Mouse (Mus musculus) embryonic facial prominence, embryonic 12.5 days (tissue): Measurements from ENCODE around the gene Cspg4. TPM values are rescaled to one million over a fixed set of nuclear protein-coding genes. Genes with fewer than 3 reads are reported as not detected.
A peak's percentile ranks its signal among the peaks of the same experiment; 100 is the strongest.
"Not testable (repeated sequence)": the region's sequence is repeated elsewhere in the genome, so short reads cannot be mapped to it uniquely, and the experiment has no call there.

Experiments used
- ATAC-seq: fragments of 200-750 bp; cut with Nextera tagmentation; 2 replicates; pipeline ENCODE4 v1.8.0; 2017; ENCODE audit not compliant: insufficient number of reproducible peaks, insufficient read depth, low FRiP score, low TSS enrichment
- H3K27ac ChIP-seq: fragments of 300-500 bp; sonication (generic); 2 replicates; pipeline ENCODE4 v1.5.1; 2016; ENCODE audit warnings: mild to moderate bottlenecking
- H3K27me3 ChIP-seq: fragments of 300-500 bp; sonication (generic); 2 replicates; pipeline ENCODE4 v1.6.1; 2016; ENCODE audit warnings: mild to moderate bottlenecking, moderate library complexity
- H3K36me3 ChIP-seq: fragments of 300-500 bp; sonication (generic); 2 replicates; pipeline ENCODE4 v1.6.1; 2016; ENCODE audit warnings: mild to moderate bottlenecking
- H3K4me1 ChIP-seq: fragments of 300-500 bp; sonication (generic); 2 replicates; pipeline ENCODE4 v1.6.1; 2016
- H3K4me2 ChIP-seq: fragments of 300-500 bp; sonication (generic); replicated peaks from 2 replicates; pipeline ENCODE4 v1.6.1; 2016; ENCODE audit warnings: mild to moderate bottlenecking, moderate library complexity
- H3K4me3 ChIP-seq: fragments of 300-500 bp; sonication (generic); 2 replicates; pipeline ENCODE4 v1.5.1; 2016; ENCODE audit warnings: mild to moderate bottlenecking
- H3K9ac ChIP-seq: fragments of 300-500 bp; sonication (generic); 2 replicates; pipeline ENCODE4 v1.6.1; 2016; ENCODE audit warnings: mild to moderate bottlenecking, moderate library complexity
- H3K9me3 ChIP-seq: fragments of 300-500 bp; sonication (generic); 2 replicates; pipeline ENCODE4 v1.6.1; 2016; ENCODE audit warnings: mild to moderate bottlenecking, moderate library complexity
- WGBS: fragments of 180-500 bp; shearing (Covaris S2); methylation state at CpG from one replicate; pipeline ENCODE4 v1.1.7; 2016; 5-methylcytosine and 5-hydroxymethylcytosine counted together
- polyA plus RNA-seq: library from polyadenylated mRNA; unstranded; fragments of >200 nt; fragmentation: Nextera tagmentation; extraction: Ambion mirVana; gene quantifications from 2 replicates; pipeline ENCODE4 v1.2.1, GENCODE M21; 2016

The Cspg4 gene
- polyA plus RNA-seq, 1 experiment from 2014 or later, result 9.1 TPM

DNA sequence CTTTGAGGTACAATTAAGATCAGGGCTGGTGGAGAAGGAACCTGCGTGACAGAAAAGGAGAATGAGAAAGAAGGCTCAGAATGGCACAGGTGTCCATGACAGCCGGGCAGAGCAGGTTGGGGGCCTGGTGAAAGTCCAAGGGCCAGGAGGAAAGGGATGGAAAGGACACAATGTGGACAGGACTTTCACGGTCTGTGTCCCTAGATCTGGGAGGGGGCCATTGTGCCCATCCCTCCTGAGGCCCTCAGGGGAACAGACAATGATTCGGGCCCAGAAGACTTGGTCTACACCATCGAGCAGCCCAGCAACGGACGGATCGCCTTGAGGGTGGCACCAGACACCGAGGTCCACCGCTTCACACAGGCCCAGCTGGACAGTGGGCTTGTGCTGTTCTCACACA lies 27.3 kb downstream of the Cspg4 start:
- Histone ChIP-seq H3K9ac (no peak overlapping the region), H3K4me2 (no peak overlapping the region), H3K4me3 (no peak overlapping the region), H3K27ac (no peak overlapping the region), H3K36me3 (peaks cover 17% of the 10 kb centered on the region; the same call in 1 of the 2 replicates), H3K9me3 (no peaks in the 10 kb centered on the region), H3K27me3 (no peaks in the 10 kb centered on the region), H3K4me1 (peaks cover 8% of the 10 kb centered on the region)
- 87% methylated on average over 10 of the region's 10 CpGs for WGBS
- no peak for ATAC-seq

DNA sequence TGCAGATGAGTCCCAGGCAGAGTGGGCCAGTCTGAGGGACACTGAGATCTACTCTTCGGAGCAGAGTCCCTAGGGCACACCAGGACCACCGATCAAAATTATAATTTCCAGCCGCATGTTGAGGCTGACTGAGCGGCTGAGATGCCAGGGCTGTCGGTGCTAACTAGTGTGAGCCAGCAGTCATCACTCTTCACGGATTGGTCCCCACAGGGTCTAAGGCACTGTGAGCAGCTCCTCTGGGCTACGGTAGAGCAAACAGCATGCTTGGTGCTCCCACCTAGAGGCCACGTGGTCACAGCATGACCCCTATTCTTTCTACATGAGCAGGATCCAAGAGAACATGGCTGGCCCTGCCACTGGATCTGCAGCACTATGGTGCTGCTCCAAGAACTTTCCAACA lies 28.5 kb downstream of the Cspg4 start:
- Histone ChIP-seq H3K27ac (no peak overlapping the region), H3K36me3 (0 out of 2 replicates have a peak, but pooled peaks cover 8% of the 10 kb centered on the region), H3K9me3 (no peaks in the 10 kb centered on the region), H3K4me3 (no peak overlapping the region), H3K9ac (no peak overlapping the region), H3K4me2 (no peak overlapping the region), H3K4me1 (peaks cover 8% of the 10 kb centered on the region), H3K27me3 (no peaks in the 10 kb centered on the region)
- ATAC-seq, result no peak
- WGBS, result 62% methylated on average over 8 of the region's 8 CpGs

DNA sequence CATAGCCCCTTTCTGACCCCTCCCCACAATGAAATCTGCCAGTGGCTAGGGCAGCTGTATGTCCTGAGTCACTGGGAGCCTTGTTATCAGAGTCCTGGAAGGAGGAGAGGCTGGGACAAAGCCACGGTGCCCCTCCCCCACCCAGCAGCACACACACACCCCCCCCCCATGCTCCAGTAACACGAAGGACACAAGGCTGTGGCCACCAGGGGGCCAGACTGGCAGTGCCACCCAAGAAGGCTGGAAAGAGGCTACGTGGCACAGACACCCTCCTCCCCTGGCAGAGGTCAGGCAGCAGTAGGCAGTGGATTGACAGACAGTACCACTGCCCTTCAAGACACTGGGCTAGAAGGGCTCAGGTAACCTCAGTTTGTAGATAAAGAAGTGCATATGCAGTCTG lies 29.2 kb downstream of the Cspg4 start:
- Histone ChIP-seq H3K4me1 (peaks cover 8% of the 10 kb centered on the region), H3K9me3 (no peaks in the 10 kb centered on the region), H3K4me3 (no peak overlapping the region), H3K9ac (no peak overlapping the region), H3K27me3 (no peaks in the 10 kb centered on the region), H3K4me2 (no peak overlapping the region), H3K36me3 (0 out of 2 replicates have a peak, but pooled peaks cover 3% of the 10 kb centered on the region), H3K27ac (no peak overlapping the region)
- no peak for ATAC-seq
- 20% methylated on average over 3 of the region's 3 CpGs for WGBS

DNA sequence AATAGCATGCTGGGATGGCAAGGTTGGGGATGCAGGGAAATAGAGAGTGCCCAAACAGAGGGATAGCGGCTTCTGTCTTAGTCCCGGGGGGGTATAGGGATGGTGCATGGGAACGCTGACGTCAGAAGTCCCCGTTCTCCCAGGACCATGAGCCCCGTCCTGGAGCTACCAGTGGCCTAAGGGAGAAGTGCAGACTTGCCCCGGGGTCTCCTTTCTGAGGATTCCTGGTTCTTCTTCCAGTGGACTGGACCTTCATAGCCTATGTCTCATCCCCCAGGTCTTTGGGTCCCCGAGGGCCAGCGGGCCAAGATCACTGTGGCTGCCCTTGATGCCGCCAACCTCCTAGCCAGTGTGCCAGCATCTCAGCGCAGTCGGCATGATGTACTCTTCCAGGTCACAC lies 31.9 kb downstream of the Cspg4 start:
- WGBS, result 90% methylated on average over 12 of the region's 12 CpGs
- H3K9ac ChIP-seq, result no peak overlapping the region
- no peak overlapping the region for H3K4me3 ChIP-seq
- no peaks in the 10 kb centered on the region for H3K9me3 ChIP-seq
- peaks cover 17% of the 10 kb centered on the region for H3K4me1 ChIP-seq
- no peak overlapping the region for H3K4me2 ChIP-seq
- ATAC-seq, result no peak
- no peaks in the 10 kb centered on the region for H3K36me3 ChIP-seq
- no peaks in the 10 kb centered on the region for H3K27me3 ChIP-seq
- H3K27ac ChIP-seq, result no peak overlapping the region

DNA sequence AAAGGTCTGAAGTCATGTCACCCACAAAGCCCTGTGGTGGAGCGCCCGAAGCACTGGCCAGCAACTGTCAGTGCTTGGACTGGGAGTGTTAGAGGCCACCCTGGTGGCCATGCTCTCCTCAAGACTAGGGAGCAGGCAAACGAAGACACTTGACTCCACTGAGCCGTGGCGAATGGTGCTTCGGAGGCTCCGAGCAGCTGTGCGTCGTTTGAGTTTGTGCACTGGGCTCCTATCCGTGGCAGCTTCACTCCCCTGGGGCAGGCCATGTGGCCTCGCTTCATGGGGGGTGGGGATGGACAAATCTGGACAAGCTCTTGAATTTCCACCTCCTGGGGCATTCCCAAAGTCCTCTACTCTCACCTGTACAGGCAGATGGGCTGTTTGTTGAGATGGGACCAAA lies 34.6 kb downstream of the Cspg4 start:
- Histone ChIP-seq H3K9me3 (no peaks in the 10 kb centered on the region), H3K27me3 (no peaks in the 10 kb centered on the region), H3K36me3 (no peaks in the 10 kb centered on the region), H3K4me3 (no peak overlapping the region), H3K9ac (no peak overlapping the region), H3K4me1 (peaks cover 9% of the 10 kb centered on the region), H3K27ac (no peak overlapping the region), H3K4me2 (no peak overlapping the region)
- 60% methylated on average over 11 of the region's 11 CpGs for WGBS
- ATAC-seq, result no peak

DNA sequence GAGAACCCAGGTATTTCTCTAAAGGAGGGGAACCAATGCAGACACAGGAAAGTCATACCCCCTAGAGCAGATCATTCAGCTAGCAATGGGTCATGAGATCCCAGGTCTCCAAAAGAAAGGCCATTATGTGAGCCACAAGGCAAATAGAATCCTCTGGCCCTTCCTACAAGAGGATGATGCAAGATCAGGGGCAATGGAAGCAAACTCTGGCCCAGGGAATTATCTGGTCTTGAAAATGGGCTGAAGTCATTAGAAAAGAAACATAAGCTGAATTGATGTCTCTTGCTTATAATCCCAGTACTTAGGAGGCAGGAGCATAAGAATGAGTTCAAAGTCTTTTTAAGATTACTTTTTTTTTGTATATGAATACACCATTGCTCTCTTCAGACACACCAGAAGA lies 35.2 kb downstream of the Cspg4 start:
- Histone ChIP-seq H3K9ac (no peak overlapping the region), H3K4me3 (no peak overlapping the region), H3K4me1 (peaks cover 9% of the 10 kb centered on the region), H3K9me3 (no peaks in the 10 kb centered on the region), H3K27me3 (no peaks in the 10 kb centered on the region), H3K4me2 (no peak overlapping the region), H3K27ac (no peak overlapping the region), H3K36me3 (no peaks in the 10 kb centered on the region)
- ATAC-seq, result no peak

DNA sequence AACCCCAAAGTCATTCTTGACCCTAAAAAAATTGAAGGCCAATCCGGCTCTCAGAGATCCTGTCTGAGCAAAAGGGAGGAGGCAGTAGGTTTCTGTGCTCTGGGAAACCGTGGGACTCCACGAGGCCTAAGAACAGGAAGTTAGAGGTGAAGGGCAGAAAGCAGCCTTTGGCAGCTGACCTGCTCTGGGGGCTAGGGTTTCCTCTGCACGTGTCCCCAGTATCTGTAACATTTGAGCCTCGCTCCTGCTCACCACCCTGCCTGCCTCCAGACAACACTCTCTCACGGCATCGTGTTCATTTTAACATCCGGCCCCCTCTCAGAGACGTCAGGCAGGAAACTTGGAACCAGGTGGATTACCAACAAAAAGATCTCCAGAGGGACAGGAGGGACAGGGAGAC lies 35.7 kb downstream of the Cspg4 start:
- ATAC-seq, result no peak
- Histone ChIP-seq H3K27me3 (no peaks in the 10 kb centered on the region), H3K4me3 (no peak overlapping the region), H3K27ac (no peak overlapping the region), H3K9me3 (no peaks in the 10 kb centered on the region), H3K4me1 (peaks cover 9% of the 10 kb centered on the region), H3K4me2 (no peak overlapping the region), H3K9ac (no peak overlapping the region), H3K36me3 (no peaks in the 10 kb centered on the region)
- WGBS, result 25% methylated on average over 9 of the region's 9 CpGs

DNA sequence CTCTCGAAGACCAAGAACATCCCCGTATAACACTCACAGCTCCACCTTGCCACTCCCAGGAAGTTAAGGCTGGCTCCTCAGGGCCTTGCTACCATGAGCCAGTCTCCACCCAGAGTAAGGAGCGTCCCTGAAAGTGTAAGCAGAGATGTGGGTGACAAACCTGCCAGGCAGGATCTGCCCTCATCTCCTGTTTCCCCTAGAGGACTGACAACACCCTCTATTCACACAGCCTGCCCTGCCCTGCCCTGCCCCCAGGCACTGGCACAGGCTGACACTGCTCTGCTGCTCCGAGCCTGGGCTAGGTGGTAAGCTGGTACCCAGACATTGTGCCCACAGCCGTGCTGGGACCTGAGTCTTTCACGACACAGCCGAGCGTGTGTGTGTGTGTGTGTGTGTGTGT lies 36.4 kb downstream of the Cspg4 start:
- 46% methylated on average over 8 of the region's 8 CpGs for WGBS
- ATAC-seq, result peak; percentile 48; the same call in 1 of the 2 replicates

DNA sequence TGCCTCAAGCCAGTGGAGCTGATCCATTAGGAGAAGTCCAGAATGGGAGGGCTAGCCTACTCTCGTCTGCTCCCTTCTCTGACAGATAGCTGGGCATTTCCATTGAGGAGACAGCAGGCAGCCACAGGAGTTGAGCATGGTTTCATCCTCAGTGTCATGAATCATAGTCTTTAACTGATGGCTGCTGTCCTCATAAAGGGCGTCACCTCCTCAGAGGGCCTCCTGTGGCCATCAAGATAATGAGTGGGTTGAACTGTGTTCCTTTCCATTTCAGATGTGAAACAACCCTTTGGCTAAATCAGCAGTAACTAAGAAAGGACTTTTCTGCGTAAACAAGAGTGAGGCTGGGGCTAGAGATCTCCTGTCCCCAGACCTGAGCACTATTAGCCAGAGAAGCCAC lies 38.8 kb downstream of the Cspg4 start:
- H3K4me1 ChIP-seq, result peaks cover 9% of the 10 kb centered on the region
- H3K9me3 ChIP-seq, result no peaks in the 10 kb centered on the region
- WGBS, result 89% methylated on average over 3 of the region's 3 CpGs
- no peak overlapping the region for H3K4me2 ChIP-seq
- H3K36me3 ChIP-seq, result no peaks in the 10 kb centered on the region
- no peak overlapping the region for H3K27ac ChIP-seq
- no peaks in the 10 kb centered on the region for H3K27me3 ChIP-seq
- H3K4me3 ChIP-seq, result no peak overlapping the region
- no peak for ATAC-seq
- no peak overlapping the region for H3K9ac ChIP-seq

More for the DNA sequence above, 36.4 kb downstream of the Cspg4 start:
- Histone ChIP-seq H3K9me3 (no peaks in the 10 kb centered on the region), H3K4me2 (no peak overlapping the region), H3K4me3 (no peak overlapping the region), H3K9ac (no peak overlapping the region), H3K27ac (no peak overlapping the region), H3K4me1 (peaks cover 9% of the 10 kb centered on the region), H3K27me3 (no peaks in the 10 kb centered on the region), H3K36me3 (no peaks in the 10 kb centered on the region)

DNA sequence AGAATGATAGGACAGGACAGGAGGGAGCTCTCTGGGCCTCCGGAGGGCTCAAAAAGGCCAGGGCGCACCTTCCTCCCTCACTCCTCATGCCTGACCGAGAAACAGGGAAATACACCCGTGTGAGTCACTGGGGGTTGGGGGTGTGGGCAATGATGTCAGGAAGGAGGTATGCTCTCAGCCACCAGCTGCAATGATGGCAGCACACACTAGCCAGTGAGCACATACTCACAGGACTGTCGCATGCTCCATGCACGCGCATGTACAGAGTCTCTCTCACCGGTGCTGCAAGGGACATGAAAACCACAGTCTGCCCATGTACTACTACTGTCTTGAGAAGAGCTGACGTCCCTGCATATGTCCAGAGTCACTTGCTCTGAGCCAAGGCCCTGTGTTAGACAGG lies 42.7 kb downstream of the Cspg4 start:
- Histone ChIP-seq H3K4me1 (no peaks in the 10 kb centered on the region), H3K4me2 (no peak overlapping the region), H3K9ac (no peak overlapping the region), H3K27me3 (no peaks in the 10 kb centered on the region), H3K9me3 (no peaks in the 10 kb centered on the region), H3K36me3 (no peaks in the 10 kb centered on the region), H3K27ac (no peak overlapping the region), H3K4me3 (no peak overlapping the region)
- WGBS, result 86% methylated on average over 9 of the region's 9 CpGs
- no peak for ATAC-seq

DNA sequence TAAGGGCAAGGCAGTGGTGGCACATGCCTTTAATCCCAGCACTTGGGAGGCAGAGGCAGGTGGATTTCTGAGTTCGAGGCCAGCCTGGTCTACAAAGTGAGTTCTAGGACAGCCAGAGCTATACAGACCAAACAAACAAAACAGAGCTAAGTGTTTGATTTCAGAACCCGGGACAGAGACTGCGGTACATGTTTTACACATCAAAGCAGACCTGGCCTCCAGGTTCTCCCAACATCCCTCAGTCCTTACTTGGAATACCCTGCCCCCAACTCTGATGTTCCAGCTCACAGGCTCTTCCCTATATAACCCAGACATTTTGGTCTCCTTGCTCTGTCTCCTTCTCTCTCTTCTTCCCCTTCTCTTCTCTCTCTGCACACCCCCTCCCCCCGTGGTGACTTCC lies 45.2 kb downstream of the Cspg4 start:
- WGBS, result 46% methylated on average over 4 of the region's 4 CpGs
- not testable (repeated sequence) for H3K9ac ChIP-seq, H3K27me3 ChIP-seq, H3K4me2 ChIP-seq, H3K36me3 ChIP-seq, H3K27ac ChIP-seq, H3K9me3 ChIP-seq, H3K4me3 ChIP-seq, ATAC-seq, H3K4me1 ChIP-seq

DNA sequence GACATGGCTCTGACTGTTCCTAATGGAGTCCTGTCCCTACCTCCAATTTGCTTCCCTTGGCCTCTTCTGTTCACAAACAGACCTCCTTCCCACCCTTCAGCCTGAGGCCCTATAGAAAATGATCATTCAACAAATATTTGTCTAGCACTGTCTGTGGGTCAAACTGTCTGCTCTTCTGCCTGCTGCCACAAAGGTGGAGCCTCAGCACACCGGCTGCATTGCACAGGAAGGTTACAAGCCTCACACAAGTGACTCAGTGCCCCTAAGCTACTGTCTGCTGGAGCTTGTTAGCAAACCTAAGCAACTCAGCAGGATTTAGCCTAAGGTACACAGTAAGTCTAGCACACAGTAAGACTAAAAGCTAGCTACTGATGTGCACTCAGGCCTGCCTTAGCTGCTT lies 46.2 kb downstream of the Cspg4 start:
- WGBS, result 44% methylated on average over 1 of the region's 1 CpGs
- Histone ChIP-seq H3K9ac (no peak overlapping the region), H3K4me3 (no peak overlapping the region), H3K27me3 (no peaks in the 10 kb centered on the region), H3K4me1 (no peaks in the 10 kb centered on the region), H3K4me2 (no peak overlapping the region), H3K9me3 (no peaks in the 10 kb centered on the region), H3K27ac (no peak overlapping the region), H3K36me3 (peaks cover 17% of the 10 kb centered on the region)
- ATAC-seq, result no peak

DNA sequence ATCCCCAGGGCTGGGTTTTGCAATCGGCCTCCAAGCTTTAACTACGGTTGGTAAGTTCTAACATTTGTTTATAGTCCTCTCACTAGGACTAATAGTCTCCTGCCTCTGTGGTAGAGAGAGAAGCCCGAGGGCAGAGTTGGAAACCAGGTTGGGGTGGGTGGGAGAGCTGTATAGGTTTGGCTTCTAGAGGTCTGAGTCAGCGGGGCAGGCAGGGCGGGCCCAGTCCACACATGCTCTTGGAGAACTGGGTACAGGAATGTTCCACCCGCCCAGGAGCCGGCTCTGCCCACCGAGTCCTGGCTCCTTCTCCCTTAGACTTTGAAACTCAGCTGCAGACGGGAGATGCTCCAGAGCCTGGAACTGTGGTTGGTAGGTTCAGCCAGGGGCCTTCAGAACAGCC lies 49.2 kb downstream of the Cspg4 start:
- H3K36me3 ChIP-seq, result peaks cover 45% of the 10 kb centered on the region
- H3K4me1 ChIP-seq, result no peaks in the 10 kb centered on the region
- WGBS, result 82% methylated on average over 9 of the region's 9 CpGs
- H3K9me3 ChIP-seq, result no peaks in the 10 kb centered on the region
- no peak overlapping the region for H3K27ac ChIP-seq
- H3K4me3 ChIP-seq, result no peak overlapping the region
- H3K4me2 ChIP-seq, result no peak overlapping the region
- no peaks in the 10 kb centered on the region for H3K27me3 ChIP-seq
- no peak overlapping the region for H3K9ac ChIP-seq
- no peak for ATAC-seq
